Mouse (Mus musculus): ENCODE data around the gene Cdsn. TPM values are rescaled to one million over a fixed set of nuclear protein-coding genes. Genes with fewer than 3 reads are reported as not detected.
"Not testable (repeated sequence)": the region's sequence is repeated elsewhere in the genome, so short reads cannot be mapped to it uniquely, and the experiment has no call there.

The Cdsn gene
- under 1 TPM; 0.14 to 0.44 TPM for total RNA-seq (2021)
- long read RNA-seq, experiment 1 = 0 reads
- long read RNA-seq, experiment 2 = 0 reads

DNA sequence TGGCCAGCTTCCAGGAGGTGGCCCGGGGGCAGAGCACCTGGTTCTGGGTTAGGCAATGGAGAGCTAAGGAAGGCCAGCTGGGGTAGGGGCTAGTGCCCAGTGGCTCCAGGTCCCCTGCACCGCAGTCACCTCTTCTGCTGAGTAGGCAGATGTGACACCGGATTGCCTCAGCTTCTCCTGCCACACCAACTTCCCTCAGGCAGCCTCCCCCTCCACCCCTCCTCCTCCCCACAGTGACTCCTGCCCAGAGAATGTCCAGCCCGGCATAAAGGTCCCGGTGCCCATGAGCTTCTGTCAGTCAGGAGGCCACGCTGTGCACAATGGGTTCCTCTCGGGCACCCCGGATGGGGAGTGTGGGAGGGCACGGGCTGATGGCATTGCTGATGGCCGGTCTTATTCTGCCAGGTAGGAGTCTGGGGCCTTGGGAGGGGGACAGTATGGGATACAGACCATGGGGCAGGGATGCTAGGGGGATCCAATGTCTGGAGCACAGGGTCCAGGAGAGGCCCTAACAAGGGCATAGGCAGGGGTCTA, at the start of gene Cdsn:
Cdsn (plus strand) TSS at position 248 of the 534 bp plus-strand sequence.
- DNase-seq (ENCODE audit: low spot score in 2 of 2) = no peak

- no peak for DNase-seq (ENCODE audit: low spot score in 2 of 2)
Observed at GRCm38 (mm10) chr17:35502226-35502625, 49.7 kb upstream of the Cdsn start.

DNA sequence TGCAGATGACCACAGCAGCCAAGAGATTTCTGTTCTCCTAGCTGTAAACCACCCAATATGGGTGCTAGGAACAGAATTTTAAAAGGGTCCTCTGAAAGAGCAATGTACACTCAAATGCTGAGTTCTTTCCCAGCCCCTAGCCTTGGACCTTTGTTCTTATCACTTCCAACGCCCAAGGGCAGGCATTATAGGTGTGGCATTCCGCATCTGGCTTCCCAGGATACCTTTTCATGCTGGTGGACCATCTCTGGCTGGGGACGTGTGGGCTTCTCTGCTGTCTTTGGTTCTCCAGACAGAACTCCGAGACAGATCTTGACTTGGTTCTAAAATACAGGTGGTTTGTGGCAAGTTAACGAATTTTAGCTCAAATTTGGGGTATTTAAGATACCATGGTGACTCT, 49.2 kb upstream of the Cdsn start:
- DNase-seq (ENCODE audit: low spot score in 2 of 2) = no peak

- DNase-seq (ENCODE audit: low spot score in 2 of 2) = no peak
Observed at GRCm38 (mm10) chr17:35503849-35504248, 48.1 kb upstream of the Cdsn start.

- no peak for DNase-seq (ENCODE audit: low spot score in 2 of 2)
Observed at GRCm38 (mm10) chr17:35504628-35505481, 47.1 kb upstream of the Cdsn start.

GRCm38 (mm10) chr17:35505776-35506175, 46.2 kb upstream of the Cdsn start, which contains the start of gene Pou5f1:
Pou5f1 (plus strand) TSS chr17:35506018.
- DNase-seq (ENCODE audit: low spot score in 2 of 2) = no peak

DNA sequence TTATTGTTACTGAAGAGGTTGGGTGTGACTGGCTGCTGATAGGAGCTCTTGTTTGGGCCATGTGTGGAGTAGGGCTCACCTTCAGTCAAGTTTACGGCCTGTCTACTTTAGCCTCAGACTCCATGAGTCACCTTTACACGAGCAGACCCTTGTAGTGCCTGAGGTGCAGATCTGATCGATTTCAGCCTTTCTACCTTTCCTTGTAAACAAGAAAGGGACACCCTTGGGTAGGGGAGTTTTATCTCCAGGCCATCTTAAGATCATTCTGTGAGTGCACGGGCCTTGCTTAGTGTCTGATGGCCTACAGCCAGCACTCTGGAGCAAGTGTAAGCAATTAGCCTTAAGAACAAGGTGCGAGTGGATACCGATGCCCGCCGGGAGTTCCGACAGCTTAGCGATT, 45.0 kb upstream of the Cdsn start:
- no peak for DNase-seq (ENCODE audit: low spot score in 2 of 2)

DNA sequence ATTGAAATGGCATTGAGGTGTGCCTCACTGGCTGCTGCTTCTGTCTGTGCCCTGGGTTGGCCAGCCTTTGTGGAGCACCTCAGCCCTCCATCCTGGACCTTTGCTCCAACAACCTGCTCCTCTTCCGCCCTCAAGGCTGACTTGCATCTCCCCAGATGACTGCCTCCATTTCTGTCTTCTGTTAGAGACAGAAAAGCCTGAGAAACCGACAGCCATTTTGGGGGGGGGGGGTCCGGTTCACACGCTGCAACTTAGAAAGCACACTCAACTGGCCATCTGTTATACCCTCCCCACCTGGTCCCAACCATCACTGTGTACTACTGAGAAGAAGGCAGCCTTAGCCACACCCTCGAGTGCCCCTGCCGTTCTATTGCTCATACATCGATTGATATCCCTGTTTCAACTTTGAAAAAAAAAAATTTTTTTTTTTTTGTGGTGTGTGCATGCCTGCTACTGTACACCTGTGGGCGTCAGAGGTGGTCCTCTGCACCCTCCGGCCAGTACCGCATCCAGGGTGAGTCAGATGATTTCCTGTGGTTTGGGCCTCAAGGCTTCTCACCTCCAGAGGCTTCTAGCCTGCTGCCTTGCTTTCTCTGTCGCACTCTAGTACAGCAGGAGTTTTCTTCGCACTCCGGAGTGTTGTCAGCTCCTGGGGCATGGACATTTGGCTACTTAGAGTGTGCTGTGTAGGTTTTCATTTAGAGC, 44.2 kb upstream of the Cdsn start:
- DNase-seq (ENCODE audit: low spot score in 2 of 2) = no peak

- DNase-seq (ENCODE audit: low spot score in 2 of 2) = not testable (repeated sequence)
Observed at GRCm38 (mm10) chr17:35508279-35508678, 43.6 kb upstream of the Cdsn start.

DNA sequence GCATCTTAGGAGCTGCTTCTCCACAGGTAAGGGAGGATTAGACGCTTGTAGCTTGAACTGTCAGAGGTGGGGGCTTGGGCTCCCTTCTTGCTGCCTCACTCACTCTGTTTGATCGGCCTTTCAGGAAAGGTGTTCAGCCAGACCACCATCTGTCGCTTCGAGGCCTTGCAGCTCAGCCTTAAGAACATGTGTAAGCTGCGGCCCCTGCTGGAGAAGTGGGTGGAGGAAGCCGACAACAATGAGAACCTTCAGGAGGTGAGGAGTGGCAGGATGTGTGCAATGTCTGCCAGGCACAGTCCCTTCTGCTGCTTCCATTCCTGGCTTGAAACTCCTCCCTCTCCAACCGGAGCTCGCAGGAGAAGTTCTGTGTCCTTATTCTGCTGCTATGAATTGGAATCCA, 42.6 kb upstream of the Cdsn start:
- no peak for DNase-seq (ENCODE audit: low spot score in 2 of 2)

GRCm38 (mm10) chr17:35512916-35513626, 38.9 kb upstream of the Cdsn start:
- no peak for DNase-seq (ENCODE audit: low spot score in 2 of 2)

- peak; percentile 50 to 52 for DNase-seq (ENCODE audit: low spot score in 2 of 2)
Observed at GRCm38 (mm10) chr17:35513886-35514285, 38.0 kb upstream of the Cdsn start.

DNA sequence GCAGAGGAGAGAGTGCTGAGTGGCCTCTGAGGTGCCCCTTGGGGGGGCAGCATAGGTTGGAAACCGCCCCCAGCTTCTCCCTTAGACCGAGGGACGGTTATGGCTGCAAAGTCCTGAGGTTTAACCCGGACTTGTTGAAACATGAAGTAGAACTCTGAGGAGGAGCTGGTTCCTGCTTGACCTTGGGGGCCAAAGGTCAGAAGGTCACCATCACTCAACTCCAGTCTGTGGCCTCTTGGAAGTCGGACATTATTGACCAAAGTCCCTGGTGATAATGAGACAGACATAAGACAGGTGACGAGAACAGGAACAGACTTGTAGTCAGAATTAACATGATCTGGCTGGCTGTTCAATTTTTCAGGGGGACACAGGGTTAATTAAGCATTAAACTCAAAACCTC, 37.2 kb upstream of the Cdsn start:
- no peak for DNase-seq (ENCODE audit: low spot score in 2 of 2)

GRCm38 (mm10) chr17:35515911-35516640, 35.9 kb upstream of the Cdsn start:
- no peak for DNase-seq (ENCODE audit: low spot score in 2 of 2)

GRCm38 (mm10) chr17:35516652-35517500, 35.1 kb upstream of the Cdsn start, which contains the start of the genes Tcf19 and Cchcr1:
Tcf19 (minus strand) TSS chr17:35516824.
Cchcr1 (plus strand) TSS chr17:35517100.
- DNase-seq (ENCODE audit: low spot score in 2 of 2) = peak; percentile 88 to 95

- DNase-seq (ENCODE audit: low spot score in 2 of 2) = no peak
Observed at GRCm38 (mm10) chr17:35517526-35517925, 34.4 kb upstream of the Cdsn start.

DNA sequence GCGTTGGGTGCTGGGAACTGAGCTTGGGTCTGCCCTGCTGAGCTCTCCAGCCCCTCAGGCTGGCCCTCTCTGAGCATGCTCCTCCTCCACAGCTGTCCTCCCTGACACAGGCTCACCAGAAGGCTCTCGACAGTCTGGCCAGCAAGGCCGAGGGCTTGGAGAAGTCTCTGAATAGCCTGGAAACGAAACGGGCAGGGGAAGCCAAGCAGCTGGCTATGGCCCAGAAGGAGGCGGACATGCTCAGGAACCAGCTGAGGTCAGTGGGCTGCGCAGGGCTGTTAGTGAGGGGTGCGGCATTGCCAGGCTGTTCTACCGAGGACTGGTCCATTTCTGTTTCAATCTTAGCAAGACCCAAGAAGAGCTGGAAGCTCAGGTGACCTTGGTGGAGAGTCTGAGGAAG, 27.6 kb upstream of the Cdsn start:
- DNase-seq (ENCODE audit: low spot score in 2 of 2) = no peak

GRCm38 (mm10) chr17:35526644-35527043, 25.3 kb upstream of the Cdsn start:
- DNase-seq (ENCODE audit: low spot score in 2 of 2) = no peak

GRCm38 (mm10) chr17:35532360-35532759, 19.6 kb upstream of the Cdsn start:
- no peak for DNase-seq (ENCODE audit: low spot score in 2 of 2)

DNA sequence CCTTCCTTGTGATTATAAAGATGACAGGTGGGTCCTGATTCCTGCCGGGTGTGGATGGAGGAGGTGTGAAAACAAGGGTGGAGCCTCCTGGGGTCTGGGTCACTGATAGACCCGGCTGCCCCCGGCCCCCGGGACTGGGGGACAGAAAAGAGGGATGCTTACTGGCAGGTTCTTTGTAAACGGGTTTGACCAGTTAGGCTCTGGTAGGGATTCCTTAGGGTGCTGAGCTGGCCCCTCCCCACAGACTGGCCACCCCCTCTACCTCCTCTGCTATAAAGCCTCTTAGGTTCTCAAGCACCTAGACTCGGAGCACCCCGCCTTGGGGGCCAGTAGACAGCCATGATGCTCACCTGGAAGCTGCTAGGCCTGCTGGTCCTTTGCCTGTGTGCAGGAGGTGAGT, 19.0 kb upstream of the Cdsn start, which contains the start of gene Psors1c2:
Psors1c2 (plus strand) TSS at position 301 of the 400 bp plus-strand sequence.
- no peak for DNase-seq (ENCODE audit: low spot score in 2 of 2)
